In the genomic region with DNA sequence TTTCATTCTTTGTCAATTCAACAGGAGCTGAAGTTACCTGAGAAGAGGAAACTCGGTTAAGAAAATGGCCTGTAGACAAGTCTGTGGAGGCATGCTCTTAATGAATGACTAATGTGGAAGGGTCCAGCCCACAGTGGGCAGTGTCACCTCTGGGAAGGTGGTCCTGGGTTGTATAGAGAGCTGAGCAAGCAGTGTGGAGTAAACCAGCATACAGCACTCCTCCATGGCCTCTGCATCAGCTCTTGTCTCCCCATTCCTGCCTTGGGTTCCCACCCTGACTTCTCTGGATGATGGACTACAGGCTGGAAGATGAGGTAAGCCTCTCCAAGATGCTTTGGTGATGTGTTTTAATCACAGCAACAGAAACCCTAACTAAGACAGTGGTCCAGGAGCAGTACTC, we compare ENCODE assay signal across 16 mouse cellular contexts.
"Had no signal": no experiment of that assay in that cellular context is flagged by ENCODE, and none has a peak within 500 bp of the region (broad histone marks: within the 10 kb centered on the region; RNA-seq: fewer than 3 reads in every experiment).

No protein-coding gene starts in this region.

- H3K4me1 ChIP-seq: neural tube, embryonic 12.5 days had no signal

- H3K27me3 ChIP-seq: neural tube, embryonic 12.5 days; neural tube, embryonic 13.5 days; neural tube, embryonic 15.5 days; stomach, embryonic 15.5 days had no signal

- H3K9me3 ChIP-seq: neural tube, embryonic 12.5 days; neural tube, embryonic 13.5 days; neural tube, embryonic 15.5 days; stomach, embryonic 15.5 days had no signal

- DNase-seq: retina, postnatal 1 day; right cerebral cortex, adult 18-20 months; right cerebral cortex, postnatal 14 days; right cerebral cortex, postnatal 25 days; right cerebral cortex, postnatal 4 days; spleen, adult 18-20 months; thymus, adult 18-20 months; thymus, adult 2 months; thymus, postnatal 14 days; thymus, postnatal 25 days; thymus, postnatal 36 days; thymus, postnatal 4 days had no signal

- H3K9ac ChIP-seq: neural tube, embryonic 12.5 days; neural tube, embryonic 13.5 days; neural tube, embryonic 15.5 days; stomach, embryonic 15.5 days had no signal

- H3K36me3 ChIP-seq: neural tube, embryonic 12.5 days; neural tube, embryonic 13.5 days; neural tube, embryonic 15.5 days; stomach, embryonic 15.5 days had no signal

- H3K27ac ChIP-seq: neural tube, embryonic 12.5 days; neural tube, embryonic 13.5 days; neural tube, embryonic 15.5 days; stomach, embryonic 15.5 days had no signal

- H3K4me2 ChIP-seq: neural tube, embryonic 12.5 days; neural tube, embryonic 13.5 days; neural tube, embryonic 15.5 days; stomach, embryonic 15.5 days had no signal

- H3K4me3 ChIP-seq: neural tube, embryonic 12.5 days; neural tube, embryonic 13.5 days; neural tube, embryonic 15.5 days; stomach, embryonic 15.5 days had no signal
